Mouse (Mus musculus) 416B (cell line): ENCODE data around the gene Il1rap.

Experiments used
- DNase-seq: peaks from one replicate; pipeline ENCODE4 v3.0.0; 2011; ENCODE audit warnings: low read depth

Gene Il1rap

DNA sequence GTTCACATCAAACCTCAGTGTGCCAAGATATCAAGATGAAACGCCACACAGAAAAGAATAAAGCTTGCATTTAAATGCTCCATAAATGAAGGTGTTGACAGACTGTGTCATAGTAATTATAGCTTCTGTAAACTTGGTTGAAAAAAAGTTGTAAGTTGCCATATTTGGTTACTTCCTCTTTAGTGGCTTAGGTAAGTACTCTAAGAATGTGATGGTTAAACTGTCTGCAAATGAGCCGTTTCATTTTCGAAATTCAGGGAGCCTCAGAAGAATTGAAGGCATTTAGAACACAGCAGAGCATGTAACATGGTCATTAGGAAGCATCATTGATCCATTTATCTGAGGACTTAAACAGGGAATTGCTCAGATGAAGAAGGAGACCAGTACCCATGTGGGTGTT lies 146.6 kb downstream of the Il1rap start:
- peak; percentile 15 for DNase-seq

DNA sequence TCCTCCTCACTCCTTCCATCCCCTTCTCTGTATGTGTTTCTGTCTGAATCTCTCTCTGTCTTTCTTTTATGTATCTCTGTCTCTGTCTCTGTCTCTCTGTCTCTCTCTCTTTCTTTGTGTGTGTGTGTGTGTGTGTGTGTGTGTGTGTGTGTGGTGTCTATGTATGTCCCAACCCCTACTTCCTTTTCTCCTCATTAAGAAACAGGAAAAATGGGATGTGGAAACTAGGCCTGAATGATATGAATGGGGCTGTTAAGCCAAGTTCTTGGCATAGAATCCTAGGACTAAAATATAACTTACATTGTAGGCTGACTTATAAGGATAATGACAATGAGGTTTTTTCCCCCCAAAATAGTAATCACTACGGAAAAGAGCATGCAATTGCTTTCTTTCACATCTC lies 149.4 kb downstream of the Il1rap start:
- no peak for DNase-seq

DNA sequence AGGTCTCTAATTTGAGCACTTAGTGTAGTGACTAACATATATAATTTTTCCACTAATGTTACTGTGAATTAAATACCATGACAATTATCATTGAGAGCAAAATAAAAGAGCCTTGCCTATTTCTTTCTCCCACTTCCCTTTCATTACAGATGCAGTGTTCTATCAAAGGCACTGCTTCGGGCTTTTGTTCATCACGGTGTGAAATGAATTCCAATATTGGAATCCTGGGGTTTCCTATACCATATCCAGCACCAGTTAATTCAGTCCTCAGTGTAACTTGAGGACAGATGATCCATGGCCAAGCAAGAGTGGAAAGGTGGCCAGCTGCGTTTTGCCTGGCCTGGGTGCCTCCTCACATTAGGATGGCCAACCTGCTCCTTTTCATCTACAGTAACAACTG lies 151.1 kb downstream of the Il1rap start:
- no peak for DNase-seq

DNA sequence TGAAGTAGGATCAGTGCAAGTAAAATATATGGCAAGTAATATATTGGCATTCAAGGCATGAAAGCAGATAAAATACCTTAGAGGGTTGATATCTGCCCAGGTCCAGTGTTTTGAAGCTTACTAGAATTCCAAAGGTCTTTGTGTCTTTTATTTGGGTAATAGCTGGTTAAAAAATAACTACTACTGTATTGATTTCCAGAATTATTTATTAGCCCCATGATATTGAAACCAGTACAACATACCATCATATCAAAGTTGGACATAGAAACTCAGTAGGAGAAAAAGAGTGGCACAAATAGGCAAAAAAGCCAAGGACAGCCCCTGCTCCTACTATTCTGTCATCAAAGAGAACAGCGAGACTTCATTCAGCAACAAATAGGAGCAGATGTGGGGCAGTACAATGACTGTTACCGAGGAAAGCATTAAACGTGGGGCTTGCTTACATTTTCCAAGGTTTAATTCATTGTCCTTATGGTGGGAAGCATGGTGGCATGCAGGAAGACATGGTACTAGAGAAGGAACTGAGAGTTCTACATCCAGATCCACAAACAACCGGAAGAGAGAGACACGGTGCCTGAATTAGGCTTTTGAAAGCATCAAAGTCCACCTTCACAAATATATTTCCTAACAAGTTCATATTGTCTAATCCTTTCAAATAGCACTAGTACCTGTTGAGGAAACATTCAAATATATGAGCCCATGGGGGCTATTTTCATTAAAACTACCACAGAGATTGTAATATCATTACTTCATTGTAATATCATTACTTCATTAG lies 174.1 kb downstream of the Il1rap start:
- DNase-seq: no peak

DNA sequence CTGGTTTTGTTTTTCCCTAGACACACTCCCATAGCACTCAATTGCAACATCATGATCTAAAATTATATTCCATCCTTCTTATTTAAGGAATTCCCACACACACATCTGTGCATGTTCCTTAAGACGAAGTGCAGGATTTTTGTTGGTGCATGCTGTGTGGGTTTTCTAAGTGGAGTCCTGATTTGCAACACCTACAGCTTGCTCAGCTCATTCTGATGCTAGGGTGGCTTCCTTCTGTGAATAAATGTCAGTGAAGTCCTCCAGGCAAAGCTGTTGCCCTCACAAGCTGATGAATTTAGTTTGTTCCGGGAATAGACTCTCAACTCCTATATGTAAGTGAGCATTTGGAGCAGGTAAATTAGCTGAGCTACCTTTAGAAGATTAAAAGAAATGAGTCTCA lies 194.5 kb downstream of the Il1rap start:
- no peak for DNase-seq

DNA sequence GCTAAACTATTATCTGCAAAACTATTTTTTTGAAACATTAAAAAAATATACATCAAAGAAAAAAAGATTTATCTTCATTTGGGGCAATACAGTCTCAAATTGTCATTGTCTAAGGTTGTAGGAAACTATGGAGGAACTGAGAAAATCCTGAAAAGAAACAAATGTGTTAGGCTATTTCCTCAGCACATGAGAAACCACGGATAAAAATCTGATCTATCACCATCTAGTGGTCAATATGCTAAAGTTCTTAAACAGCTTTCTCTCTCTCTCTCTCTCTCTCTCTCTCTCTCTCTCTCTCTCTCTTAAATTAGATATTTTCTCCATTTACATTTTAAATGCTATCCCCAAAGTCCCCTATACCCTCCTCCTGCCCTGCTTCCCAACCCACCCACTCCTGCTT lies 195.6 kb downstream of the Il1rap start:
- DNase-seq: peak; percentile 5
